Mouse (Mus musculus): Measurements from ENCODE around the gene Actb.
A peak's percentile ranks its signal among the peaks of the same experiment; 100 is the strongest.

DNA sequence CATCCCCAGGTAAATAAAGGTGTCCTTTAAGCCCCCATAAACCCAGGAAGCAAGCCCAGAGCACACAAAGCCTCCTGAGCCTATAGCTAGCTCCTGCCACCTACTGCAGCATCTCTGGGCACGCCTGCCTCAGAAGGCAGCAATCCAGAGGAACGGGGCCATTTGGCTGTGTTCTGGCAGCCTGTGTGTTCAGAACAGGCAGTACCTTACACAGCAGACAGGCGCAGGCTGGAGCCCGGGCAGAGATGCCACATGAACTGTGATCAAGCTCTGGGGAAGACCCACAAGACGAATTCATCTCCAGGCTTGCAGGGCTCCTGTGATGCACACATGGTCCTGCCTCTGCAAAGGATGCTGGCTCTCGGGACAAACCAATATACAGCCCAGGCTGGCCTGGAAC is 26.3 kb downstream of the Actb start:
- TF ChIP-seq POLR2A (IDR thresholded peaks at IDR 0.05; ENCODE audit: borderline replicate concordance, extremely low read depth, insufficient read depth, insufficient read length, poor library complexity, severe bottlenecking) (no peak), CTCF (IDR thresholded peaks at IDR 0.05; ENCODE audit: borderline replicate concordance, extremely low read depth, insufficient read depth, insufficient read length) (peak; percentile 3; the same call in 1 of the 2 replicates)
